Mouse (Mus musculus) layer of hippocampus, postnatal 10 days (tissue): ENCODE results near the gene Otp. TPM values are rescaled to one million over a fixed set of nuclear protein-coding genes. Genes with fewer than 3 reads are reported as not detected.

Source experiments
- total RNA-seq, 2 experiments: library from RNA; stranded (reverse); gene quantifications; 2 replicates each; pipeline ENCODE4 v1.2.3; 2021

Gene Otp
- total RNA-seq, 2 experiments from 2014 or later: not detected

Other genes with a start within 250 kb of the Otp start
- 100 to 1,000 TPM; 204 to 227 TPM for gene Tbca, start 86.7 kb upstream of the Otp start, total RNA-seq
- gene Wdr41, start 100.7 kb downstream of the Otp start, total RNA-seq: 10 to 100 TPM; 23.7 to 26.7 TPM